Comparison of ENCODE assay signal across 26 mouse cellular contexts in the genomic region with DNA sequence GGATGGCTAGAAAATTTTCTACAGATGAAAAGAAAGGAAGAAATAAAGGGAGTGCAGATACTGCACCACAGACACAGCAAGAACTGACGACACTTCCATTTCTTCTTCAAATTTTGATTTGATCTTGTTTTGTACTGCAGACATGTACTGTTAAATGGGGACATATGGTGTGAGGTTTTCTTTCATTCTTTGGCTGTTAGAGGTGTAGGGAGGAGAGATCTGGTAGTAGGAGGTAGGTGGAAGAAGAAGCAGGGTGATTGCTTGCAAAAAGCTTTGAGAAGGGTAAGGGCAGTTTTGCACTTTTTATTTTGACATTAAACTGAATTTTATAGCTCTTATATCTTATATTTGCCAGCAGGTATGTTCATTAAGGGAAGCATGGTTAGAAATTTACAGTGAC.
"Had no signal": no experiment of that assay in that cellular context is flagged by ENCODE, and none has a peak within 500 bp of the region (broad histone marks: within the 10 kb centered on the region; RNA-seq: fewer than 3 reads in every experiment).

No protein-coding gene starts in this region.

- H3K4me3 ChIP-seq: heart, adult 2 months; heart, embryonic 13.5 days; heart, embryonic 15.5 days; hindbrain, embryonic 13.5 days; hindbrain, embryonic 15.5 days; kidney, embryonic 15.5 days; limb, embryonic 13.5 days; limb, embryonic 15.5 days; liver, embryonic 12.5 days had no signal

- ATAC-seq: hindbrain, postnatal 0 days; intestine, embryonic 16.5 days; liver, embryonic 12.5 days had no signal

- H3K27ac ChIP-seq: heart, adult 2 months; heart, embryonic 13.5 days; heart, embryonic 15.5 days; hindbrain, embryonic 13.5 days; hindbrain, embryonic 15.5 days; hindbrain, postnatal 0 days; kidney, embryonic 15.5 days; kidney, postnatal 0 days; limb, embryonic 13.5 days; limb, embryonic 15.5 days; liver, embryonic 12.5 days; liver, embryonic 14.5 days had no signal

- DNase-seq: gastrocnemius, postnatal 14 days; gastrocnemius, postnatal 36 days; heart, adult 11 months; heart, adult 2 months; heart, postnatal 14 days; heart, postnatal 36 days; kidney, adult 11 months; kidney, adult 2 months; kidney, adult 9 months; kidney, postnatal 14 days; kidney, postnatal 36 days; layer of hippocampus, adult 9-11 months; layer of hippocampus, postnatal 36 days; left cerebral cortex, postnatal 4 days had no signal
